Mouse (Mus musculus) myocyte (in vitro differentiated cells): Measurements from ENCODE around the gene Olfr213. TPM values are rescaled to one million over a fixed set of nuclear protein-coding genes. Genes with fewer than 3 reads are reported as not detected.
"Not testable (repeated sequence)": the region's sequence is repeated elsewhere in the genome, so short reads cannot be mapped to it uniquely, and the experiment has no call there.

Source experiments
- H3K27me3 ChIP-seq: one replicate; pipeline ENCODE4 v1.6.1; 2011; ENCODE audit not compliant: control insufficient read depth, insufficient read depth, insufficient read length
- H3K36me3 ChIP-seq: one replicate; pipeline ENCODE4 v1.6.1; 2011; ENCODE audit not compliant: control insufficient read depth, insufficient read depth
- H3K4me2 ChIP-seq: one replicate; pipeline ENCODE4 v1.6.1; 2011; ENCODE audit warnings: low read depth, control low read depth
- H3K4me3 ChIP-seq: one replicate; pipeline ENCODE4 v1.5.1; 2011; ENCODE audit warnings: mild to moderate bottlenecking, control low read depth, moderate library complexity
- H3K79me2 ChIP-seq: one replicate; pipeline ENCODE4 v1.6.1; 2011; ENCODE audit not compliant: control insufficient read depth, insufficient read depth
- H3ac ChIP-seq: one replicate; pipeline ENCODE4 v1.6.1; 2011; ENCODE audit not compliant: control insufficient read depth, insufficient read length
- CEBPB ChIP-seq: IDR thresholded peaks from 2 replicates; pipeline ENCODE4 v1.6.1; 2011; ENCODE audit warnings: mild to moderate bottlenecking, moderate library complexity; ENCODE audit not compliant: poor library complexity, insufficient read depth, severe bottlenecking
- E2F4 ChIP-seq: IDR thresholded peaks from one replicate; pipeline ENCODE4 v1.6.1; 2011; ENCODE audit warnings: mild to moderate bottlenecking, control low read depth, moderate library complexity; ENCODE audit not compliant: insufficient read depth
- MAX ChIP-seq: IDR thresholded peaks from one replicate; pipeline ENCODE4 v1.6.1; 2011; ENCODE audit warnings: low read depth, mild to moderate bottlenecking, control low read depth
- MYOD1 ChIP-seq, 3 experiments: IDR thresholded peaks; one replicate each; pipeline ENCODE4 v1.6.1; 2011; ENCODE audit warnings: control low read depth in 2 of 3, low read depth in 2 of 3, mild to moderate bottlenecking in 2 of 3, moderate library complexity in 1 of 3; ENCODE audit not compliant: insufficient read length in 2 of 3, control insufficient read depth in 1 of 3
- MYOG ChIP-seq, 3 experiments: IDR thresholded peaks; one replicate each; pipeline ENCODE4 v1.6.1; 2011; ENCODE audit warnings: control low read depth in 2 of 3, low read depth in 2 of 3, mild to moderate bottlenecking in 2 of 3; ENCODE audit not compliant: insufficient read length in 2 of 3, control insufficient read depth in 1 of 3, insufficient read depth in 1 of 3
- POLR2A ChIP-seq: IDR thresholded peaks from one replicate; pipeline ENCODE4 v1.6.1; 2011; ENCODE audit warnings: low read depth, mild to moderate bottlenecking, control low read depth, moderate library complexity; ENCODE audit not compliant: insufficient read length
- POLR2AphosphoS2 ChIP-seq: IDR thresholded peaks from one replicate; pipeline ENCODE4 v1.6.1; 2011; ENCODE audit warnings: low read depth, control low read depth; ENCODE audit not compliant: insufficient read length
- REST ChIP-seq: IDR thresholded peaks from one replicate; pipeline ENCODE4 v1.6.1; 2011; ENCODE audit warnings: mild to moderate bottlenecking, control low read depth, moderate library complexity; ENCODE audit not compliant: insufficient read depth, insufficient read length
- SRF ChIP-seq: IDR thresholded peaks from one replicate; pipeline ENCODE4 v1.6.1; 2011; ENCODE audit warnings: low read depth; ENCODE audit not compliant: control insufficient read depth, insufficient read length
- TCF12 ChIP-seq: IDR thresholded peaks from one replicate; pipeline ENCODE4 v1.6.1; 2011; ENCODE audit warnings: mild to moderate bottlenecking, control low read depth; ENCODE audit not compliant: poor library complexity, insufficient read depth, severe bottlenecking
- TCF3 ChIP-seq: IDR thresholded peaks from one replicate; pipeline ENCODE4 v1.6.1; 2011; ENCODE audit warnings: low read depth, control low read depth; ENCODE audit not compliant: insufficient read length
- USF1 ChIP-seq: IDR thresholded peaks from one replicate; pipeline ENCODE4 v1.6.1; 2011; ENCODE audit warnings: low read depth, mild to moderate bottlenecking, control low read depth, moderate library complexity
- polyA plus RNA-seq: library from polyadenylated mRNA; unstranded; fragments of >200 nt; fragmentation: generic; extraction: Trizol; gene quantifications from one replicate; pipeline ENCODE4 v1.2.1, GENCODE M21; 2012; ENCODE audit warnings: missing spikeins

Gene Olfr213
- polyA plus RNA-seq, 1 experiment = not detected

DNA sequence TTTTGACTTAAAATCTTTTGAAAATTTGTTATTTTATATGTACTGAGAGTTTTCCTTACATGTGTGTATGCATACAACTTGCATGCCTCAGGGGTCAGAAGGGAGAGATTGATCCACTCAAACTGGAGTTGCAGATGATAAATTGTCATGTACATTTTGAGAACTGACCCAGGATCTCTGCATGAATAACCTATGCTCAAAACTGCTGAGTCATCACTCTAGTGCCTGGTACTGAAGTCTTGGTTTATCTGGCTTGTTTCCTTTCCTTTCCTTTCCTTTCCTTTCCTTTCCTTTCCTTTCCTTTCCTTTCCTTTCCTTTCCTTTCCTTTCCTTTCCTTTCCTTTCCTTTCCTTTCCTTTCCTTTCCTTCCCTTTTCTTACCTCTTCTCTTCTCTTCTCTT, 23.4 kb upstream of the Olfr213 start:
- H3K36me3 ChIP-seq = no peaks in the 10 kb centered on the region
- no peaks in the 10 kb centered on the region for H3K27me3 ChIP-seq
- no peak overlapping the region for H3K4me2 ChIP-seq
- H3ac ChIP-seq = no peak overlapping the region
- no peaks in the 10 kb centered on the region for H3K79me2 ChIP-seq
- TF ChIP-seq TCF3 = no peak
- TF ChIP-seq POLR2AphosphoS2 = no peak
- TF ChIP-seq MAX = no peak
- no peak for TF ChIP-seq POLR2A
- no peak for TF ChIP-seq REST
- TF ChIP-seq MYOG (IDR thresholded peaks at IDR 0.05; ENCODE audit: control insufficient read depth in 1 of 3, insufficient read depth in 1 of 3, insufficient read length in 2 of 3, low read depth in 2 of 3) = no peak
- no peak for TF ChIP-seq TCF12
- no peak overlapping the region for H3K4me3 ChIP-seq

DNA sequence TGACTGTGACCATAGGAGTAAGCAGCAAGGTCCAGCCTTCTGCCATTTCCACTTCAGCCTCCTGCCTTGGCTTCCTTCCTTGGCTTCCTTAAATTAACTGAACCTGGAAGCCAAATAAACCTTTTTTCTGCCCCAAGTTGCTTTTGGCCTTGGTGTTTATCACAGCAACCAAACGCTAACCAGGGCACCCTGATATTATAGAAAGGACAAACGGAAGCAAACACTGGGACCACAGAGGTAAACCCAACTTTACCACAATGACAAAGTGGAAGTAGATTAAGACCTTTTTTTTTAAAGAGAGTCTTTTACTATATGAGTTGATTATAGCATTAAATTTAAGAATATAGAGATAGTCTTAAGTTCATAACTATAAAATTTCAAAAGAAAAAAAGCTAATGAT, 4.2 kb downstream of the Olfr213 start:
- Histone ChIP-seq H3K27me3 (no peaks in the 10 kb centered on the region), H3K4me2 (no peak overlapping the region), H3K79me2 (no peaks in the 10 kb centered on the region), H3K4me3 (no peak overlapping the region), H3ac (no peak overlapping the region), H3K36me3 (no peaks in the 10 kb centered on the region)
- TF ChIP-seq CEBPB = no peak
- TF ChIP-seq POLR2AphosphoS2 = no peak
- no peak for TF ChIP-seq MYOG (IDR thresholded peaks at IDR 0.05; ENCODE audit: control insufficient read depth in 1 of 3, insufficient read depth in 1 of 3, insufficient read length in 2 of 3, low read depth in 2 of 3)
- TF ChIP-seq MAX = no peak
- TF ChIP-seq TCF3 = no peak
- TF ChIP-seq USF1 = no peak
- no peak for TF ChIP-seq POLR2A

DNA sequence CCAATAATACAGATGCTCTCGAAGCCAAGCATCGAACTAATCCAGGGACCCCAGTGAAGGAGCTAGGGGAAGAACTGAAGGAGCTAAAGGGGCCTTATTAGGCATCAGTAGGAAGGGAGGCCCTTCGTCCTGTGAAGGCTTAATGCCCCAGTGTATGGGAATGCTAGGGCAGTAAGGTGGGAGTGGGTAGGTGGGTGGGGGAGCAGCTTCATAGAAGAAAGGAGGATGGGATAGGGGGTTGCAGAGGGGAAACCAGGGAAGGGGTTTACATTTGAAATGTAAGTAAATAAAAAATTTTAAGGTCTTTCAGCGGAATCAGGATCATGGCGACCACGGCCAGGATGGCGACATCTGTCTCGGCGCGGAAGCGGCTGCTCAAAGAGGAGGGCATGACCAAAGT, 12.6 kb downstream of the Olfr213 start, which contains the start of gene Gm5580:
TSS of gene Gm5580 (plus strand) at position 301 of the 400 bp plus-strand sequence.
- not testable (repeated sequence) for H3ac ChIP-seq, H3K36me3 ChIP-seq, H3K4me3 ChIP-seq, H3K79me2 ChIP-seq, H3K4me2 ChIP-seq, H3K27me3 ChIP-seq

- no peak for TF ChIP-seq POLR2AphosphoS2
- TF ChIP-seq TCF3 = no peak
- TF ChIP-seq REST = no peak
- no peak for TF ChIP-seq CEBPB
- TF ChIP-seq MYOD1 (IDR thresholded peaks at IDR 0.05; ENCODE audit: control insufficient read depth in 1 of 3, insufficient read length in 2 of 3, low read depth in 2 of 3) = no peak
- TF ChIP-seq E2F4 = no peak
- TF ChIP-seq MAX = no peak
- no peak for TF ChIP-seq SRF
- TF ChIP-seq MYOG (IDR thresholded peaks at IDR 0.05; ENCODE audit: control insufficient read depth in 1 of 3, insufficient read depth in 1 of 3, insufficient read length in 2 of 3, low read depth in 2 of 3) = no peak
- TF ChIP-seq TCF12 = no peak
- no peak for TF ChIP-seq POLR2A
- no peak for TF ChIP-seq USF1
These were observed 15.7 kb downstream of the Olfr213 start, which contains the start of gene Olfr214 for GRCm38 (mm10) chr6:116553935-116554334. TSS of gene Olfr214 (plus strand) at chr6:116554235.

GRCm38 (mm10) chr6:116554952-116555351, 16.7 kb downstream of the Olfr213 start:
- TF ChIP-seq TCF12 = no peak
- no peaks in the 10 kb centered on the region for H3K36me3 ChIP-seq
- no peak overlapping the region for H3ac ChIP-seq
- H3K4me2 ChIP-seq = no peak overlapping the region
- no peaks in the 10 kb centered on the region for H3K79me2 ChIP-seq
- no peak overlapping the region for H3K4me3 ChIP-seq
- no peaks in the 10 kb centered on the region for H3K27me3 ChIP-seq

More at GRCm38 (mm10) chr6:116553935-116554334, 15.7 kb downstream of the Olfr213 start, which contains the start of gene Olfr214:
- H3K4me2 ChIP-seq = no peak within 1 kb of the TSS
- H3ac ChIP-seq = no peak within 1 kb of the TSS
- no peak within 1 kb of the TSS for H3K4me3 ChIP-seq
- no peaks in the 10 kb centered on the region for H3K79me2 ChIP-seq
- no peaks in the 10 kb centered on the region for H3K27me3 ChIP-seq
- H3K36me3 ChIP-seq = no peaks in the 10 kb centered on the region

GRCm38 (mm10) chr6:116569834-116570233, 31.6 kb downstream of the Olfr213 start:
- H3K27me3 ChIP-seq = no peaks in the 10 kb centered on the region
- H3K4me2 ChIP-seq = no peak overlapping the region
- H3K4me3 ChIP-seq = no peak overlapping the region
- H3K79me2 ChIP-seq = no peaks in the 10 kb centered on the region
- no peaks in the 10 kb centered on the region for H3K36me3 ChIP-seq
- TF ChIP-seq POLR2AphosphoS2 (no peak), TCF3 (no peak), MAX (no peak), TCF12 (no peak), E2F4 (no peak), CEBPB (no peak), USF1 (no peak), POLR2A (no peak), REST (no peak), MYOD1 (IDR thresholded peaks at IDR 0.05; ENCODE audit: control insufficient read depth in 1 of 3, insufficient read length in 2 of 3, low read depth in 2 of 3) (no peak), SRF (no peak), MYOG (IDR thresholded peaks at IDR 0.05; ENCODE audit: control insufficient read depth in 1 of 3, insufficient read depth in 1 of 3, insufficient read length in 2 of 3, low read depth in 2 of 3) (no peak)
- H3ac ChIP-seq = no peak overlapping the region
